Mouse (Mus musculus) layer of hippocampus, adult 9-11 months (tissue): ENCODE measurements around the gene Gpr108.

Experiments
- DNase-seq: peaks from one replicate; pipeline ENCODE4 v3.0.0; 2022

Gpr108 gene

DNA sequence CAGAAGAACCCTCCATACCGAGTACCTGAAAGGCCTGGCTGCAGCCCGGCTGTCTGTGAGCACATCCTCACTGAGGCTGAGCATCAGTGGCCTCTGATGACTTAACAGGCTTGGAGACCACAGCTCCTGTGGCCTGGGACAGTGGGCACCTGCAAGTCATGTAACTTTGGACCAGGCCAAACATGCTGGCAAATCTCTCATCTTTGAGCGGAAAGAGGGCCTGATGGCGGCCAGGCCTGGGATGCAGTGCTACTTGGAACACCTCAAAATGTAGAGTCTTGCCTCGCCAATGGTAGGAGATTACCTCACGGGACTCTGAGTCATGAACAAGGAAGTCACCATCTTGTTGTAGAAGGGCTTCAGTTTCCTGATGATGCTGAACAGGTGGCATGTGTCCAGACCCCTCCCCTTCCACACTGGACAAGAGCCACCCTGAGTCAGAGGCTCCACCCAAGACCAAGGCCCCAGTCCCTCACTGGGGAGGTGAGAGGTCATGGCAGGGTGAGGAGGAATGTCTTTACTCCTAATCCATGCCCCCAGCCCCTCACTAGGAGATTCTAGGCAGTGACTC lies 19.4 kb upstream of the Gpr108 start:
- no peak for DNase-seq

GRCm38 (mm10) chr17:57264972-57265945 lies 17.0 kb upstream of the Gpr108 start:
- peak; percentile 51 for DNase-seq

DNA sequence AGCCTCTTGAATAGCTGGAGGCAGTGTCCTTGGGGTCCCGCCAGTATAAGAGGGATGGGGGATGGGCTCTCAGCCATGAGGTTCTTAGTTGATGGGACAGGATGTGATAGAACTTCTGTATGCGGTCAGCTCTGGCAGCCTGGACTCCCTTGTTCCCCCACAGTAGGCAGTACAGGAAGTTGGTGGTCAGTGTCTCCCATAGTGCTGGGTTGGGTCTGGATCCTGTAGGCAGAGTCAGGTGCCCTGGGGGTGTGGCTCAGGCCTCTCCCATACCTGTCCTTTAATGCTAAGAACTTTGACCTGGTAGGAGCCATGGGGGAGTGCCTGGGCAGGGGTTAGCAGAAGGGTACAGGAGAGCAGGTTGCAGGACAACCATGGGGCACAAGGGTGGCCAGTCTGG lies 15.9 kb upstream of the Gpr108 start:
- DNase-seq, result no peak

DNA sequence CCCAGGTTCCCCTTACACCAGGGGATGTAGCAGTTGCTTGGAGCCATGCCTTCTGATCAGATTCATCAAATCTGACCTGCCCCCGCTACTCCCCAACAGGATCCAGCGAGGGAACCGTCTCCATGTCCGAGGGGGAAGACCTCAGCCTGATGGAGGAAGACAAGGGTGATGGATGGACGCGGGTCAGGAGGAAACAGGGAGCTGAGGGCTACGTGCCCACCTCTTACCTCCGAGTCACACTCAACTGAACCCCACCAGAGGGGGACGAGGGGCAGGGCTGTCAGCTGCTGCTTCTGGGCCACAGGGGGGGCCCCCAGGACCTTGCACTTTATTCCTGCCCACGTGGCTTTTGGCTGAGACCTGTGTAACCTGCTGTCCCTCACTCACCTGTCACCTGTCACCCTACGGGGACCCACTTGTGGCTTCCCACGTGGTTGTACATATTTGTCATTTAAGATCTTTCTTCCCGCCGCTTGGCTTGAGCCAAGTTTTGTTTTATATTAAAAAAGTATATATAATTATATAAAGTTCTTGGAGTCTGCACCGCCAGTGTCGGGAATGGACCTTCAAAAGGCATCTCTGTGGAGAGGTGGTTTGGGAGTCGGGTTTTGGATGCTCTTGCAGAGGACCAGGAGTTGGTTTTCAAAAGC lies 14.8 kb upstream of the Gpr108 start:
- no peak for DNase-seq

DNA sequence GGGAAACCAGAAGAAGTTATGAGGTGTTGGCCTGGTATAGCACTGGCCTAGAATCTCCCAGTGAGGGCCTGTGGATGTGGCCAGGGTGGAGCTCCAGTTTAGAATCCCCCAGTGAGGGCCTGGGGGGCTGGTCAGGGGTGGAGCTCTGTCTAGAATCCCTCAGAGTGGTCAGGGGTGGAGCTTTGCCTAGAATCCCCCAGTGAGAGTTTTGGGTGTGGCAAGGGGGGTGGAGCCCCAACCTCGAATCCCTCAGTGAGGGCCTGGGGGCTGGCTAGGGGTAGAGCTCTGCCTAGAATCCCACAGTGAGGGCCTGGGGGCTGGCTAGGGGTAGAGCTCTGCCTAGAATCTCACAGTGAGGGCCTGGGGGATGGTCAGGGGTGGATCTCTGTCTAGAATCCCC lies 13.6 kb upstream of the Gpr108 start:
- DNase-seq, result no peak

GRCm38 (mm10) chr17:57261286-57261685 lies 13.0 kb upstream of the Gpr108 start:
- DNase-seq, result no peak

GRCm38 (mm10) chr17:57260351-57260750 lies 12.1 kb upstream of the Gpr108 start:
- DNase-seq, result no peak

DNA sequence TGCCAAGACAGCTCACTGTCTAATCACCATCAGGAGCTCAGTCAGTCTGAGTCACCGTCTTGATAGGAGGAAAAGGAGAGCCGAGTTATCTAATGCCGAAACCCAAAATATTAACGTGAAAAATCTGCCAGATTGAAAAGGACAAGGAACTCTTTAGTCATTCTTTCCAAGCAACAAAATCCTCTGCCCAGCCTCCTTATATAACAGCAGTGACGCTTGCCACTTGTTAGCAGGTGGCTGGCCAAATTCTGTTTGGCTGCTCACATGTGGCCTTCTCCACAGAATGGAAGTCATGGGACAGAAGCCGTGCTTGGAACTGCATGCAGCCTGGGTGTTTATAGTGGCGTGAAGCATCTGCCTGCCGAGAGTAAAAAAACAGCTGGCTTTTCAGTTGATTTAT lies 11.5 kb upstream of the Gpr108 start:
- peak; percentile 46 for DNase-seq

DNA sequence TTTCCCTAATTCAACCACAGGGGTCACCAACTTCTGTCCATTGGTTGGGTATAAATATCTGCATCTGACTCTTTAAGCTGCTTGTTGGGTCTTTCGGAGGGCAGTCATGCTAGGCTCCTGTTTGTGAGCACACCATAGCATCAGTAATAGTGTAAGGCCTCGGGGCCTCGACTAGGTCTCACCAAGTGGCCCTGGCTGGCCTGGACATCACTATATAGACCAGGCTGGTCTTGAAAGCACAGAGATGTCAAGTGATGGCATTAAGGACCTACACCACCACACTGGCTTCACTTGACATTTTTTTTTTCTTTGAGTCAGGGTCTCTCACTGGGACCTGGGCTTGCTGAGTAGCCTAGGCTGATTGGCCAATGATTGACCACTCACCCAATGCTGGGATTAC lies 9.9 kb upstream of the Gpr108 start:
- DNase-seq, result no peak

GRCm38 (mm10) chr17:57256921-57257485 lies 8.8 kb upstream of the Gpr108 start:
- DNase-seq, result no peak

- DNase-seq, result no peak
Measured at GRCm38 (mm10) chr17:57255354-57255753, 7.1 kb upstream of the Gpr108 start.

DNA sequence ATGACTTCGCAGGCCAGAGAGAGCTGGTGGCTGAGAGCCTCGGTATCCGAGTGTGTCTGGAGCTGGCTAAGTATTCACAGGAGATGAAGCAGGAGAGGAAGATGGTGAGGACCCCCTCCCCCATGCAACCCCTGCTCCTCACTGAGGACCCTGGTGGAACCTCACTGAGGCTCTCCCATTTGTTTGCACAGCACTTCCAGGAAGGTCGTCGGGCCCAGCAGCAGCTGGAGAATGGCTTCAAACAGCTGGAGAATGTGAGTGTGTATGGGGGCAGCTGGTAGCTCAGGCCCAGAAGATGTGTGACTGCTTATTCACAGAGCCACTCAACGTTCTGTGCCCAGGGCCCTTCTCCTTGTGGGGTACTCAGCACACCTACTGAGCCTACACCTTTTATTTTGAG lies 5.1 kb upstream of the Gpr108 start:
- DNase-seq, result no peak

GRCm38 (mm10) chr17:57251431-57251830 lies 3.2 kb upstream of the Gpr108 start:
- no peak for DNase-seq

- no peak for DNase-seq
Measured at GRCm38 (mm10) chr17:57250461-57251160, 2.4 kb upstream of the Gpr108 start.

GRCm38 (mm10) chr17:57249186-57250181 lies 1.2 kb upstream of the Gpr108 start, which contains the start of gene Trip10:
Gene Trip10 (plus strand): TSS chr17:57249455.
- peak; percentile 84 for DNase-seq

DNA sequence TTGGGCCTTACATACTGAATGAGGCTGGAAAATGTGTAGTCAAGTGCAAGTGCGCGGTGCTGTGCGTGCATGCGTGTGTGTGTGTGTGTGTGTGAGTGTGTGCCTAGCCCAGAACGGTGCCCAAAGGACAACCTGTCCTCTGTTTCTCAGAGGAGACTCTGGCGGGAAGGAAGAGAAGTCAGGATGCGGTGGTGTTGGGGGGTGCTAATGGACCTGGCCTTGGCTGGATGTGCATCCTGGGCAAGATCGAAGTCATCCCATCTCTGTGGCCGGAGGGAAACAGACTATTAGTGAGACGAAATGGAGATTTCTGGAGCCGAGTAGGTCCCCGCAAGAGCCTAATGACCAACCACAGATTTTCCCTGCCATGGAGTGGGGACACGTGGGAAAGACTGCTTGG lies 525 bp upstream of the Gpr108 start:
- DNase-seq, result peak; percentile 41

- DNase-seq, result peak; percentile 99
Measured at GRCm38 (mm10) chr17:57247393-57248200, 649 bp downstream of the Gpr108 start.

GRCm38 (mm10) chr17:57246663-57247392 lies 1.4 kb downstream of the Gpr108 start:
- DNase-seq, result no peak

GRCm38 (mm10) chr17:57245311-57245929 lies 2.8 kb downstream of the Gpr108 start:
- no peak for DNase-seq
